Mouse (Mus musculus) 3134 (cell line): Measurements from ENCODE around the gene Elovl7.

Experiments used
- DNase-seq: peaks from one replicate; pipeline ENCODE4 v3.0.0-alpha.2; 2011; ENCODE audit warnings: low spot score; ENCODE audit not compliant: insufficient read length; ENCODE audit errors: extremely low read depth

The Elovl7 gene

GRCm38 (mm10) chr13:108214081-108214484 is at the start of gene Elovl7:
TSS of gene Elovl7 (plus strand) at chr13:108214404.
- DNase-seq = no peak

- DNase-seq = no peak
Measured at GRCm38 (mm10) chr13:108164621-108165020, 49.6 kb upstream of the Elovl7 start.

GRCm38 (mm10) chr13:108170002-108170401 is 44.2 kb upstream of the Elovl7 start:
- no peak for DNase-seq

- no peak for DNase-seq
Measured at GRCm38 (mm10) chr13:108170511-108170910, 43.7 kb upstream of the Elovl7 start.

GRCm38 (mm10) chr13:108179618-108180017 is 34.6 kb upstream of the Elovl7 start:
- DNase-seq = no peak

- no peak for DNase-seq
Measured at GRCm38 (mm10) chr13:108180821-108181220, 33.4 kb upstream of the Elovl7 start.

- no peak for DNase-seq
Measured at GRCm38 (mm10) chr13:108184743-108185255, 29.4 kb upstream of the Elovl7 start.

GRCm38 (mm10) chr13:108185530-108185929 is 28.7 kb upstream of the Elovl7 start:
- DNase-seq = no peak

- DNase-seq = no peak
Measured at GRCm38 (mm10) chr13:108187994-108188393, 26.2 kb upstream of the Elovl7 start.

GRCm38 (mm10) chr13:108191074-108191720 is 23.0 kb upstream of the Elovl7 start:
- DNase-seq = no peak

GRCm38 (mm10) chr13:108195474-108195873 is 18.7 kb upstream of the Elovl7 start:
- DNase-seq = no peak

- no peak for DNase-seq
Measured at GRCm38 (mm10) chr13:108204857-108205256, 9.3 kb upstream of the Elovl7 start.

GRCm38 (mm10) chr13:108207447-108207846 is 6.8 kb upstream of the Elovl7 start:
- no peak for DNase-seq

GRCm38 (mm10) chr13:108208090-108208489 is 6.1 kb upstream of the Elovl7 start:
- no peak for DNase-seq

GRCm38 (mm10) chr13:108210960-108211359 is 3.2 kb upstream of the Elovl7 start:
- no peak for DNase-seq

GRCm38 (mm10) chr13:108212397-108213018 is 1.7 kb upstream of the Elovl7 start:
- no peak for DNase-seq

- DNase-seq = no peak
Measured at GRCm38 (mm10) chr13:108214485-108215107, 392 bp downstream of the Elovl7 start.

GRCm38 (mm10) chr13:108215231-108215780 is 1.1 kb downstream of the Elovl7 start:
- DNase-seq = no peak

GRCm38 (mm10) chr13:108219773-108220172 is 5.6 kb downstream of the Elovl7 start:
- no peak for DNase-seq

GRCm38 (mm10) chr13:108229191-108229590 is 15.0 kb downstream of the Elovl7 start:
- DNase-seq = no peak

- DNase-seq = no peak
Measured at GRCm38 (mm10) chr13:108229634-108230330, 15.6 kb downstream of the Elovl7 start.
